Mouse (Mus musculus) limb, embryonic 12.5 days (tissue): Measurements from ENCODE around the gene Sirt7. TPM values are rescaled to one million over a fixed set of nuclear protein-coding genes. Genes with fewer than 3 reads are reported as not detected.
A peak's percentile ranks its signal among the peaks of the same experiment; 100 is the strongest.

ENCODE experiments used
- ATAC-seq: fragments of 200-750 bp; cut with Nextera tagmentation; 2 replicates; pipeline ENCODE4 v1.8.0; 2017; ENCODE audit warnings: low read depth, moderate TSS enrichment; ENCODE audit not compliant: insufficient number of reproducible peaks, insufficient read depth, low FRiP score, low TSS enrichment
- H3K27ac ChIP-seq: fragments of 300-500 bp; sonication (generic); 2 replicates; pipeline ENCODE4 v1.5.1; 2016; ENCODE audit warnings: mild to moderate bottlenecking, moderate library complexity
- H3K27me3 ChIP-seq: fragments of 300-500 bp; sonication (generic); 2 replicates; pipeline ENCODE4 v1.6.1; 2016; ENCODE audit warnings: mild to moderate bottlenecking, moderate library complexity
- H3K36me3 ChIP-seq: fragments of 300-500 bp; sonication (generic); 2 replicates; pipeline ENCODE4 v1.6.1; 2016; ENCODE audit warnings: mild to moderate bottlenecking, moderate library complexity
- H3K4me1 ChIP-seq: fragments of 300-500 bp; sonication (generic); replicated peaks from 2 replicates; pipeline ENCODE4 v1.6.1; 2016
- H3K4me2 ChIP-seq: fragments of 300-500 bp; sonication (generic); 2 replicates; pipeline ENCODE4 v1.6.1; 2016; ENCODE audit warnings: mild to moderate bottlenecking, moderate library complexity
- H3K4me3 ChIP-seq: fragments of 300-500 bp; sonication (generic); replicated peaks from 2 replicates; pipeline ENCODE4 v1.5.1; 2016; ENCODE audit warnings: mild to moderate bottlenecking
- H3K9ac ChIP-seq: fragments of 300-500 bp; sonication (generic); replicated peaks from 2 replicates; pipeline ENCODE4 v1.6.1; 2016; ENCODE audit warnings: mild to moderate bottlenecking, moderate library complexity
- H3K9me3 ChIP-seq: fragments of 300-500 bp; sonication (generic); 2 replicates; pipeline ENCODE4 v1.6.1; 2016; ENCODE audit warnings: mild to moderate bottlenecking, moderate library complexity
- WGBS: fragments of 180-500 bp; shearing (Covaris S2); methylation state at CpG from one replicate; pipeline ENCODE4 v1.1.7; 2016; 5-methylcytosine and 5-hydroxymethylcytosine counted together
- polyA plus RNA-seq: library from polyadenylated mRNA; unstranded; fragments of >200 nt; fragmentation: Nextera tagmentation; extraction: Ambion mirVana; gene quantifications from 2 replicates; pipeline ENCODE4 v1.2.1, GENCODE M21; 2016

Sirt7 gene
- polyA plus RNA-seq, 1 experiment from 2014 or later: 29.5 TPM

DNA sequence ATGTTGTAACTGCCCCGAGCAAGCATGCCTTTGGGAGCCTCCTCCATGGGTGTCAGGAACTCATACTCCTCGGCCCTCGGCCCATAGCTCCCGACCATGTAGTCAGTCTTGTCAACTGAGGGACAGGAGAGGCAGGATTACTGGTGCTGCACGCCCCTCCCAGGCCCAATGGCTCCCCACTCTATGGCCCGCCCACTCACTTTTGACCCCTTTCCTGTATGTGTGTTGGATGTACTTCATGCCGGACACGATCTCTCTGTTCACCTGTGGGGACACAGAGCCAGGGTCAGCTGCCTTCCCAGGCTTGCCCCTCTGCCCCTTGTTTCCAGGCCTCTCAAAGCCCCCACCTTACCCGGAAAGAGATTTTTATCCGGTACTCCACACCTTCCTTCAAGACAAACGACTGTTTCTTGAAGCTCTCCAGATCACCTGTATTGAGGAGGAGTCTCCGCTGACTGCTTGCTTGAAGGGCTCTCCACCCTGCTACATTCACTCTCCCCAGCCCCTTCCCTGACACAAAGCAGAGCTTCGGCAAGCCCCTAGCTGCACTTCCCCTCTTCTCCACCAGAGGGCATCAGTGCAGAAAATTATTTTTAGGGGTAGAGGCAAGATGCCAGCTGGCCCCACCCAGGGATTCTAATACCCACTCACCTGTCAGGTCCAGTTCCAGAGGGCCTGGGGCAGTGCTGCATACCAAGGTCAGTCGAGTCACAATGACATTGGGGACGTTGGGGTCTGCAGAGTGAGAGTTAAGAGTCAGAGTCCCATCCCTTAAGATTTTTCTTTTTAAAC is 45.5 kb downstream of the Sirt7 start:
- peaks cover 5% of the 10 kb centered on the region; the same call in 1 of the 2 replicates for H3K9me3 ChIP-seq
- H3K4me3 ChIP-seq: peak overlapping the region; percentile 90
- H3K27ac ChIP-seq: peak overlapping the region; percentile 92; the same call in 1 of the 2 replicates
- peak overlapping the region; percentile 95 for H3K9ac ChIP-seq
- peaks cover 27% of the 10 kb centered on the region for H3K4me1 ChIP-seq
- H3K36me3 ChIP-seq: peaks cover 48% of the 10 kb centered on the region
- peak overlapping the region; percentile 95 for H3K4me2 ChIP-seq
- H3K27me3 ChIP-seq: no peaks in the 10 kb centered on the region
- 59% methylated on average over 15 of the region's 15 CpGs for WGBS
- no peak for ATAC-seq

DNA sequence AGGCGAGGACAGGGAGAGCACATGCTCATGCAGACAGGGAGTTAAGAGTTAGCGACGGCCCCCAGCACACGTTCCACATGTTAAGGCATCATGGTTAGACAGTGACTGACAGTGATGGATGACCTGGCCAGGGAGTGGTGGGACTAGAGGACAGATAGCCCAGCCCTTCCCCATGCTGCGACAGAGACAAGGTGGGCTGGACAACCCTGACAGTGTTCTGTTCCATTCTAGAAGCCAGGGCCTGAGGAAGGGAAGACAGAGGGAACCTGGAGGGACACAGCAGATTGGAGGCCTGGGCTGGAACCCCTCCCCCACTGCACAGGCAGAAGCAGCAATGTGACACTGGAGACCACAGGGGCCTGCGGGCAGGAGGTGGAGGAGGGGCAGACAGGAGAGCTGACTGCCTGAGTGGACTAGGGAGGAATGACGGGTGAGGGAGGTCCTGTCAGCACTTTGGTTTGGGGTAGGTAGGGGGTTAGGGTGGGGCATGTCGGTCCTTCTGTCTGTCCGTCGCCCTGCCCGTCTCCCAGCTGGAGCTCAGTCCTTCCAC is 46.3 kb downstream of the Sirt7 start:
- peaks cover 40% of the 10 kb centered on the region for H3K36me3 ChIP-seq
- no peak for ATAC-seq
- H3K4me3 ChIP-seq: peak overlapping the region; percentile 90
- peaks cover under 1% of the 10 kb centered on the region; the same call in 1 of the 2 replicates for H3K9me3 ChIP-seq
- H3K27ac ChIP-seq: 0 out of 2 replicates have a peak overlapping the region, but pooled peaks have one; percentile 12
- 76% methylated on average over 11 of the region's 11 CpGs for WGBS
- H3K9ac ChIP-seq: no peak overlapping the region
- peaks cover 32% of the 10 kb centered on the region for H3K4me1 ChIP-seq
- no peak overlapping the region for H3K4me2 ChIP-seq
- no peaks in the 10 kb centered on the region for H3K27me3 ChIP-seq

- Histone ChIP-seq H3K4me2 (no peak overlapping the region), H3K27me3 (no peaks in the 10 kb centered on the region), H3K36me3 (peaks cover 35% of the 10 kb centered on the region), H3K9ac (0 out of 2 replicates have a peak overlapping the region, but pooled peaks have one; percentile 14), H3K4me1 (peaks cover 32% of the 10 kb centered on the region), H3K4me3 (no peak overlapping the region), H3K9me3 (no peaks in the 10 kb centered on the region), H3K27ac (no peak overlapping the region)
- no peak for ATAC-seq
- WGBS: 80% methylated on average over 10 of the region's 10 CpGs
These were observed 46.9 kb downstream of the Sirt7 start for GRCm38 (mm10) chr11:120578024-120578693.

- no peak overlapping the region for H3K4me2 ChIP-seq
- no peaks in the 10 kb centered on the region for H3K9me3 ChIP-seq
- no peaks in the 10 kb centered on the region for H3K27me3 ChIP-seq
- no peak overlapping the region for H3K4me3 ChIP-seq
- H3K4me1 ChIP-seq: peaks cover 31% of the 10 kb centered on the region
- no peak overlapping the region for H3K27ac ChIP-seq
- WGBS: 90% methylated on average over 7 of the region's 7 CpGs
- peaks cover 35% of the 10 kb centered on the region for H3K36me3 ChIP-seq
- H3K9ac ChIP-seq: 0 out of 2 replicates have a peak overlapping the region, but pooled peaks have one; percentile 14
- no peak for ATAC-seq
These were observed 47.6 kb downstream of the Sirt7 start for GRCm38 (mm10) chr11:120577211-120578023.

DNA sequence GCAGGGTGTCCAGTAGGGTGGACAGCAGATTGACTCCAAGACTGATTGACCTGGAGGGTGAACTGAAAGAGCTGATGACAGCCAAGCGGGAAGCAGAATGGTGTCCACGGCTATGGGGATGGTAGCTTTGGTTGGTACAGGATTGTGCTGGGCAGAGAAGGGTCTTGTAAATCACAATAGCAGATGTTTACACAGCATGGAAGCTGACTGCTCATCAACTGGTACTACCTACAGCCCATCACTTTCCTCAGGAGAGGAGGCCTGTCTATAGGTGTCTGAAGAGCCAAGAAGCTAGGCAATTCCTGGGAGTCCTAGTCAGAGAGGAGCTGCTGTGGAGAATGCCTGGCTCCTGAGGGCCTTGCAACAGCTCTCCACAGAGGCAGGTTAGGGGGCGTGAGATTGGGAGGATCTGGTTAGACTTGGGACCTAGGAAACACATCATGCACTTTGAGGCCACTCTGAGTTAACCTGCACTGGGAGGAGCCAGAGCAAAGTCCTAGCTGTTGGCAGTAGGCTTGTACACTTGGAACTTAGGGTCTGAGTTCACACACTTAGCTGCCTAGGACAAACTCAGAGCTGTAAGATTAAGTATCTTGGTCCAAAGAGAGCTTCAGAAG is 48.6 kb downstream of the Sirt7 start:
- Histone ChIP-seq H3K27ac (no peak overlapping the region), H3K9me3 (no peaks in the 10 kb centered on the region), H3K27me3 (no peaks in the 10 kb centered on the region), H3K36me3 (peaks cover 36% of the 10 kb centered on the region), H3K4me1 (peaks cover 29% of the 10 kb centered on the region), H3K9ac (no peak overlapping the region), H3K4me2 (no peak overlapping the region), H3K4me3 (no peak overlapping the region)
- no peak for ATAC-seq
- 83% methylated on average over 3 of the region's 3 CpGs for WGBS

DNA sequence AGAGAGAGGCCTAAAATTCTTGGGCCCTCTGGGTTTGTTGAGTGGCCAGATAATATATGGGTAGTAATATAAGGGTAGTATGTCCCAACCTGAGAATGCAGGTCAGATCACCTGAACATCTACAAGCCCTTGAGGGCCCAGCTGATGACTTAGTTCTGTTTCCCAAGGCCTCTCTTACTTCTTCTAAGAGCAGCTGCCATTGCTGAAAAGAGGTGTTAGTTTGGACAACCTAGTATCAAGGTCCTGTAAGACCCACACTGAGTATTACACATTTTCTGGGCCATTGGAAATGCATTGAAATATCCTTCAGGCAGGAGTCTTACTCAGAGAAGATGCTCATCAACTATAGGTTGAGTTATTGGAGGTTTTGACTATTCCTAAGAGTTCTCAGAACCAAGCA is 49.1 kb downstream of the Sirt7 start:
- Histone ChIP-seq H3K9ac (no peak overlapping the region), H3K27ac (no peak overlapping the region), H3K4me3 (no peak overlapping the region), H3K36me3 (peaks cover 41% of the 10 kb centered on the region), H3K27me3 (no peaks in the 10 kb centered on the region), H3K4me2 (no peak overlapping the region), H3K9me3 (no peaks in the 10 kb centered on the region), H3K4me1 (peaks cover 34% of the 10 kb centered on the region)
- ATAC-seq: no peak

DNA sequence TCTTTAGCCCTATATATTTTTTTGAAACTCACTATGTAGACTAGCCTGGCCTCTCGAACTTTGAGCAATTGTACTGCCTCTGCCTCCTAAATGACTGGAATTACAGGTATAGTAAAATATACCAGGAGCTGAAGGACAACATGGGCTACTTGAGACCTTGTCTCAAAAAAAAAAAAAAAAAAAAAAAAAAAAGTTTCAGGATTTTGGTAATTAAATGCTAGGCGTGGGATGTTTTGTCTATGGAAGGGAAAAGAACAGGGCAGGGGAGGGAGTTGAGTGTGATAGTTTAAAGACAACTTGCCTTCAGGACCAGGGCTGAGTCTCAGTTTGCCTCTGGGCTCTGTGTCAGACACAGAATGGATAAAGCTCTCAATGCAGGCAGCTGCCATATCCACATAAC is 50.0 kb downstream of the Sirt7 start:
- ATAC-seq: no peak
- Histone ChIP-seq H3K4me1 (peaks cover 31% of the 10 kb centered on the region), H3K9me3 (no peaks in the 10 kb centered on the region), H3K4me3 (no peak overlapping the region), H3K4me2 (no peak overlapping the region), H3K36me3 (peaks cover 48% of the 10 kb centered on the region), H3K9ac (peak overlapping the region; percentile 97; the same call in 1 of the 2 replicates), H3K27me3 (no peaks in the 10 kb centered on the region), H3K27ac (0 out of 2 replicates have a peak overlapping the region, but pooled peaks have one; percentile 3)
- WGBS: 74% methylated on average over 2 of the region's 2 CpGs

DNA sequence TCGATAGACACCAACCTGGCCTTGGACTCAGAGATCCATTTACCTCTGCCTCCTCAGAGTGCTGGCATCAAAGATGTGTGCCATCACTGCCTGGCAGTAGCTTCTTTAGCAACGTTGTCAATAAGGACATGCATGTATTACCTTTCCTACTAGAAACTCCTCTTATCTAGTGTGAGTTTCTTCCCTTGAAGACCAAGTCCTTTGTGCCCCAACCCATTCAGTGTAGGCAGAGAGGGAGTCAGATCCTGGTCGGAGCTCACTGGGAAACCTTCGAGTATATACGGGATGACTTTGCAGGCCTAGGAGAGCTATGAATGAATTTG is 50.8 kb downstream of the Sirt7 start:
- peak overlapping the region; percentile 91 for H3K4me2 ChIP-seq
- H3K4me3 ChIP-seq: peak overlapping the region; percentile 98
- WGBS: 52% methylated on average over 5 of the region's 5 CpGs
- H3K4me1 ChIP-seq: peaks cover 23% of the 10 kb centered on the region
- ATAC-seq: no peak
- H3K27me3 ChIP-seq: no peaks in the 10 kb centered on the region
- 0 out of 2 replicates have a peak overlapping the region, but pooled peaks have one; percentile 3 for H3K27ac ChIP-seq
- H3K36me3 ChIP-seq: peaks cover 48% of the 10 kb centered on the region
- no peaks in the 10 kb centered on the region for H3K9me3 ChIP-seq
- H3K9ac ChIP-seq: peak overlapping the region; percentile 97

DNA sequence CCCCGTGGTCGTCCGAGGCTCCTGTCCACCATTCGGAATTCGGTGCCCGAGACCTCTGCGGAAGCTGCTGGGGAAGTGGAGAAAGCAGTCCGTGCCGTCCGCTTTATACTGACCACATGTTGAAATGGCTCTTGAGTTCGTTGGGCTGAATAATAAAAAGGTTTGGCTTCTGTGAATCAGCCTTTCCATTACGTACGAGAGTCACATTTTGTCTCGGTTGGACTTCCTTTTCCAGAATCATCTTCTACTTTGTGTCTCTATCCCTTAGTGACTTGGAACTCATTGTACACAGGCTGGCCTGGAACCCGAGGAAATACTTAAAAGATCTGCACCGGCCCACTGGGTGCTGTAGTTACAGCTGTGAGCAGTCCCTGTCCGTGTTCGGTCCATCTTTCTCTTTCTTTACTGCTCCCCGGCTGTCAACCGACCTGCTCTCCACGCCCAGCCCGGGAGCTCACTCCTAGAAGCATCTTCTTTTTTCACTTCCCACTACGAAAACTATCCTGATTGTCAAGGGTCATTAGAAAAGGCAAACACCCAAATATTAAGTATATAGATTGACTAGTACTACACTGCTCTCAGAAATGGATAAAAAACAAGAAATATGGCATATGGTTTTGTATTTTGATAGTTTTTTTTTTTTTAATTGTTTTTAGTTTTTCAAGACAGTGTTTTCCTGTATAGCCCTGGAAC is 51.3 kb downstream of the Sirt7 start:
- 1% methylated on average over 23 of the region's 23 CpGs for WGBS
- no peak for ATAC-seq
- Histone ChIP-seq H3K27me3 (no peaks in the 10 kb centered on the region), H3K9ac (peak overlapping the region; percentile 97), H3K4me1 (peaks cover 20% of the 10 kb centered on the region), H3K9me3 (no peaks in the 10 kb centered on the region), H3K36me3 (peaks cover 48% of the 10 kb centered on the region), H3K27ac (peak overlapping the region; percentile 96), H3K4me3 (peak overlapping the region; percentile 98), H3K4me2 (peak overlapping the region; percentile 91)
